Mouse (Mus musculus): ENCODE measurements around the gene Trim75.

Gene Trim75

GRCm38 (mm10) chr8:64944831-64945230 is 42.8 kb downstream of the Trim75 start:
- DNase-seq (ENCODE audit: low spot score), result no peak

- no peak for DNase-seq (ENCODE audit: low spot score)
Measured at GRCm38 (mm10) chr8:64942946-64943345, 44.7 kb downstream of the Trim75 start.

GRCm38 (mm10) chr8:64941495-64941894 is 46.1 kb downstream of the Trim75 start:
- peak; percentile 56 for DNase-seq (ENCODE audit: low spot score)

GRCm38 (mm10) chr8:64941019-64941418 is 46.6 kb downstream of the Trim75 start:
- no peak for DNase-seq (ENCODE audit: low spot score)

- no peak for DNase-seq (ENCODE audit: low spot score)
Measured at GRCm38 (mm10) chr8:64934997-64935396, 52.6 kb downstream of the Trim75 start.

Measured in testis, postnatal 14 days (tissue).